Mouse (Mus musculus) heart, embryonic 10.5 days (tissue): ENCODE results near the gene Alkal2. TPM values are rescaled to one million over a fixed set of nuclear protein-coding genes. Genes with fewer than 3 reads are reported as not detected.

Experiments
- polyA plus RNA-seq: library from polyadenylated mRNA; unstranded; fragments of >200 nt; fragmentation: Nextera tagmentation; extraction: Ambion mirVana; gene quantifications from 2 replicates; pipeline ENCODE4 v1.2.1, GENCODE M21; 2016

Alkal2 gene
- polyA plus RNA-seq, 1 experiment from 2014 or later, result 0.10 TPM

Other genes starting within 250 kb of the Alkal2 start
- 166 and 176 TPM in 2 replicates for gene Acp1, start 27.3 kb downstream of the Alkal2 start, polyA plus RNA-seq
- gene Sh3yl1, start 27.3 kb downstream of the Alkal2 start, polyA plus RNA-seq, result 11.3 and 11.5 TPM in 2 replicates
- 0.82 and 0.85 TPM in 2 replicates for gene Fam110c, start 189.5 kb downstream of the Alkal2 start, polyA plus RNA-seq